Mouse (Mus musculus) brain, embryonic 14.5 days (tissue): ENCODE results near the gene Slc25a38.

Experiments used
- CTCF ChIP-seq: fragments of 200-500 bp; IDR thresholded peaks from 2 replicates; pipeline ENCODE4 v1.5.1; 2012; ENCODE audit warnings: inconsistent platforms, mild to moderate bottlenecking, moderate library complexity, borderline replicate concordance; ENCODE audit not compliant: insufficient read depth, insufficient read length; ENCODE audit errors: extremely low read depth
- POLR2A ChIP-seq: fragments of 200-500 bp; IDR thresholded peaks from 2 replicates; pipeline ENCODE4 v1.6.1; 2012; ENCODE audit warnings: mild to moderate bottlenecking, inconsistent platforms, borderline replicate concordance; ENCODE audit not compliant: poor library complexity, insufficient read depth, insufficient read length, severe bottlenecking; ENCODE audit errors: extremely low read depth

DNA sequence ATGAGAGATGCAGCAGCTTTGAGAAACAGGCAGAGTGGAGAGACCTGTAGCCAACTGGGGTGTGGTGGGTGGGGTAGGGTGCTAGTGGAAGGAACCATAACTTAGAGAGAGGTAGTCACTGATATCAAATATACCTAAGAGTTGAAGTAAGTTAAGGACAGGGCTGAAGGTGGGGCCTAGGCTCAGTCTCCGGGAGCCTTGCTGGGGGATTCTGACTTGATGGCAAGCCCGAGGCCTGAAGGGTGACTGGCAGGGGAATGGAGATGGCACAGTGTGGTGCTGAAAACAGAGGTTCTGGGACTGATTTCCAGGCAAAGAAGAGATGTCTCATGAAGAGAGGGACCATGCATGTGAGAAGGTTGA is 4.6 kb downstream of the Slc25a38 start:
- TF ChIP-seq POLR2A (no peak), CTCF (no peak)
